Mouse (Mus musculus) bone marrow, adult 2 months (tissue): ENCODE measurements around the gene Glb1.

Experiments
- CTCF ChIP-seq: fragments of 200-500 bp; IDR thresholded peaks from 2 replicates; pipeline ENCODE4 v1.5.1; 2011; ENCODE audit warnings: low read length, control low read depth; ENCODE audit not compliant: control insufficient read depth, insufficient read depth
- POLR2A ChIP-seq: fragments of 200-500 bp; IDR thresholded peaks from 2 replicates; pipeline ENCODE4 v1.6.1; 2011; ENCODE audit warnings: low read depth, mild to moderate bottlenecking, control low read depth, low read length, borderline replicate concordance; ENCODE audit not compliant: control insufficient read depth

DNA sequence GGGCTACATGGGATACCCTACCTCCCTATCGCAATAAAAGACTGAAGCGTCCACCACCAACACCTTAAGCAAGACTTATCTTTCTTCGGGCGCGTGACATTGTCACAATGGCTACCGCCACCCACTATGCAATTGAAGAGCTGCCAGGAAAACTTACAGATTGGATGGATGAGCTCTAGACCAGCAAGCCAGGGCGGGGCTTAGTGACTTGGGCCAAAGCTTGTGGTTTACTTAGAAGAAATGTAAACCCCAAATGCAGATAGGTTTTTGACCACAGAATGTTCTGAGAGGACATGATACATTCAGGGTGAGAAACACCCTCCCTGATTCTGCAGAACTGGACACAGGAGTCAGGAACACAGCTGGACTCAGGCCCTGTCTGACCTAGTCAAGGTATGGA, 100.2 kb downstream of the Glb1 start:
- no peak for TF ChIP-seq POLR2A
- no peak for TF ChIP-seq CTCF
